Mouse (Mus musculus) MEL (cell line): ENCODE results near the gene Nrxn3. TPM values are rescaled to one million over a fixed set of nuclear protein-coding genes. Genes with fewer than 3 reads are reported as not detected.

Experiments used
- DNase-seq: peaks from one replicate; pipeline ENCODE4 v3.0.0; 2011; ENCODE audit warnings: low read depth, low spot score
- H3K27ac ChIP-seq: 2 replicates; pipeline ENCODE4 v1.5.1; 2012; ENCODE audit warnings: low read depth, mild to moderate bottlenecking, control low read depth, low read length, moderate library complexity; ENCODE audit not compliant: control insufficient read depth
- H3K27me3 ChIP-seq, 2 experiments: fragments of 150-350 bp in 1 of 2; sonication (generic) in 1 of 2; 2 replicates each; pipeline ENCODE4 v1.6.1; 2012; ENCODE audit warnings: low read length in 2 of 2, mild to moderate bottlenecking in 2 of 2, improper control_type of control experiment in 1 of 2, moderate library complexity in 1 of 2; ENCODE audit not compliant: insufficient read depth in 2 of 2, control insufficient read depth in 1 of 2
- H3K36me3 ChIP-seq, 2 experiments: 2 replicates each; pipeline ENCODE4 v1.6.1; 2012 to 2014; ENCODE audit warnings: low read length in 2 of 2, improper control_type of control experiment in 1 of 2, inconsistent platforms in 1 of 2, mild to moderate bottlenecking in 1 of 2; ENCODE audit not compliant: insufficient read depth in 2 of 2, control insufficient read depth in 1 of 2
- H3K4me1 ChIP-seq, 2 experiments: fragments of 150-350 bp in 1 of 2; sonication (generic) in 1 of 2; 2 replicates each; pipeline ENCODE4 v1.6.1; 2012; ENCODE audit warnings: low read length in 2 of 2, improper control_type of control experiment in 1 of 2, mild to moderate bottlenecking in 1 of 2; ENCODE audit not compliant: insufficient read depth in 2 of 2, control insufficient read depth in 1 of 2
- H3K4me3 ChIP-seq, 2 experiments: fragments of 150-350 bp in 1 of 2; sonication (generic) in 1 of 2; 2 replicates each; pipeline ENCODE4 v1.5.1; 2012; ENCODE audit warnings: low read depth in 2 of 2, low read length in 2 of 2, mild to moderate bottlenecking in 2 of 2, moderate library complexity in 2 of 2, control low read depth in 1 of 2, improper control_type of control experiment in 1 of 2; ENCODE audit not compliant: control insufficient read depth in 1 of 2, insufficient read depth in 1 of 2
- H3K79me2 ChIP-seq: 2 replicates; pipeline ENCODE4 v1.6.1; 2012; ENCODE audit warnings: mild to moderate bottlenecking, low read length, moderate library complexity; ENCODE audit not compliant: control insufficient read depth, poor library complexity, insufficient read depth
- H3K9ac ChIP-seq: 2 replicates; pipeline ENCODE4 v1.6.1; 2012; ENCODE audit warnings: low read depth, mild to moderate bottlenecking, control low read depth, low read length, moderate library complexity; ENCODE audit not compliant: control insufficient read depth, poor library complexity, severe bottlenecking
- H3K9me3 ChIP-seq: fragments of 150-350 bp; sonication (generic); replicated peaks from 2 replicates; pipeline ENCODE4 v1.6.1; 2012; ENCODE audit warnings: mild to moderate bottlenecking, low read length, improper control_type of control experiment, moderate library complexity; ENCODE audit not compliant: insufficient read depth
- BHLHE40 ChIP-seq: IDR thresholded peaks from 2 replicates; pipeline ENCODE4 v1.6.1; 2012; ENCODE audit warnings: low read depth, mild to moderate bottlenecking, inconsistent platforms, low read length, improper control_type of control experiment, borderline replicate concordance
- CHD1 ChIP-seq: IDR thresholded peaks from 2 replicates; pipeline ENCODE4 v1.6.1; 2012; ENCODE audit warnings: low read depth, mild to moderate bottlenecking, inconsistent platforms, low read length, improper control_type of control experiment
- CHD2 ChIP-seq: IDR thresholded peaks from 2 replicates; pipeline ENCODE4 v1.6.1; 2011; ENCODE audit warnings: low read length, improper control_type of control experiment
- CTCF ChIP-seq, 3 experiments: IDR thresholded peaks in 2 of 3; conservative IDR thresholded peaks in 1 of 3; 2 replicates each; pipeline ENCODE4 v1.5.1; 2011 to 2012; ENCODE audit warnings: low read length in 3 of 3, low read depth in 2 of 3, mild to moderate bottlenecking in 2 of 3, improper control_type of control experiment in 1 of 3, inconsistent platforms in 1 of 3, mixed read lengths in 1 of 3, moderate library complexity in 1 of 3; ENCODE audit not compliant: control insufficient read depth in 1 of 3, insufficient read depth in 1 of 3, poor library complexity in 1 of 3, severe bottlenecking in 1 of 3
- ELF1 ChIP-seq: IDR thresholded peaks from 2 replicates; pipeline ENCODE4 v1.6.1; 2014; ENCODE audit warnings: low read depth, mild to moderate bottlenecking, inconsistent platforms, low read length, improper control_type of control experiment, moderate library complexity
- ETS1 ChIP-seq: IDR thresholded peaks from 2 replicates; pipeline ENCODE4 v1.6.1; 2012; ENCODE audit warnings: low read depth, mild to moderate bottlenecking, inconsistent platforms, low read length, improper control_type of control experiment, moderate library complexity
- GABPA ChIP-seq: IDR thresholded peaks from 2 replicates; pipeline ENCODE4 v1.6.1; 2012; ENCODE audit warnings: low read depth, mild to moderate bottlenecking, inconsistent platforms, low read length, improper control_type of control experiment, moderate library complexity
- JUND ChIP-seq: IDR thresholded peaks from 2 replicates; pipeline ENCODE4 v1.6.1; 2011; ENCODE audit warnings: low read depth, mild to moderate bottlenecking, improper control_type of control experiment, low read length
- MAFK ChIP-seq: IDR thresholded peaks from 2 replicates; pipeline ENCODE4 v1.6.1; 2011; ENCODE audit warnings: low read depth, mild to moderate bottlenecking, low read length, improper control_type of control experiment, borderline replicate concordance
- MEF2A ChIP-seq: IDR thresholded peaks from 2 replicates; pipeline ENCODE4 v1.6.1; 2014; ENCODE audit warnings: low read depth, mild to moderate bottlenecking, inconsistent platforms, low read length, improper control_type of control experiment; ENCODE audit not compliant: poor library complexity, insufficient replicate concordance, severe bottlenecking; ENCODE audit errors: extremely low read depth
- MXI1 ChIP-seq: IDR thresholded peaks from 2 replicates; pipeline ENCODE4 v1.6.1; 2011; ENCODE audit warnings: mild to moderate bottlenecking, low read depth, low read length, improper control_type of control experiment
- MYC ChIP-seq: IDR thresholded peaks from 2 replicates; pipeline ENCODE4 v1.6.1; 2011; ENCODE audit warnings: low read depth, mild to moderate bottlenecking, low read length, improper control_type of control experiment, moderate library complexity
- NELFE ChIP-seq: IDR thresholded peaks from 2 replicates; pipeline ENCODE4 v1.6.1; 2011; ENCODE audit warnings: low read depth, low read length, improper control_type of control experiment
- NRF1 ChIP-seq: IDR thresholded peaks from 2 replicates; pipeline ENCODE4 v1.6.1; 2014; ENCODE audit warnings: low read depth, mild to moderate bottlenecking, inconsistent platforms, low read length, improper control_type of control experiment, moderate library complexity; ENCODE audit not compliant: poor library complexity, insufficient read depth, severe bottlenecking
- POLR2A ChIP-seq, 2 experiments: IDR thresholded peaks; 2 replicates each; pipeline ENCODE4 v1.6.1; 2011 to 2012; ENCODE audit warnings: low read length in 2 of 2, mild to moderate bottlenecking in 2 of 2, control low read depth in 1 of 2, improper control_type of control experiment in 1 of 2, low read depth in 1 of 2, moderate library complexity in 1 of 2; ENCODE audit not compliant: control insufficient read depth in 1 of 2, insufficient read depth in 1 of 2, poor library complexity in 1 of 2
- POLR2AphosphoS2 ChIP-seq: IDR thresholded peaks from 2 replicates; pipeline ENCODE4 v1.6.1; 2011; ENCODE audit warnings: low read length, improper control_type of control experiment
- POLR2AphosphoS5 ChIP-seq: IDR thresholded peaks from 2 replicates; pipeline ENCODE4 v1.6.1; 2012; ENCODE audit warnings: low read depth, borderline replicate concordance, mild to moderate bottlenecking, inconsistent platforms, low read length, moderate library complexity, mixed read lengths
- RCOR1 ChIP-seq: IDR thresholded peaks from 2 replicates; pipeline ENCODE4 v1.6.1; 2012; ENCODE audit warnings: low read depth, mild to moderate bottlenecking, inconsistent platforms, low read length, improper control_type of control experiment
- SIN3A ChIP-seq: IDR thresholded peaks from 2 replicates; pipeline ENCODE4 v1.6.1; 2012; ENCODE audit warnings: low read length, improper control_type of control experiment, inconsistent platforms
- SMC3 ChIP-seq: IDR thresholded peaks from 2 replicates; pipeline ENCODE4 v1.6.1; 2011; ENCODE audit warnings: low read depth, low read length, improper control_type of control experiment
- TCF12 ChIP-seq: IDR thresholded peaks from 2 replicates; pipeline ENCODE4 v1.6.1; 2014; ENCODE audit warnings: low read depth, mild to moderate bottlenecking, inconsistent platforms, low read length, improper control_type of control experiment, moderate library complexity
- UBTF ChIP-seq: IDR thresholded peaks from 2 replicates; pipeline ENCODE4 v1.6.1; 2012; ENCODE audit warnings: low read depth, mild to moderate bottlenecking, inconsistent platforms, low read length, improper control_type of control experiment, moderate library complexity, borderline replicate concordance; ENCODE audit not compliant: insufficient read depth
- USF2 ChIP-seq, 2 experiments: IDR thresholded peaks; 2 replicates each; pipeline ENCODE4 v1.6.1; 2011 to 2012; ENCODE audit warnings: improper control_type of control experiment in 2 of 2, low read length in 2 of 2, borderline replicate concordance in 1 of 2, inconsistent platforms in 1 of 2, low read depth in 1 of 2, mild to moderate bottlenecking in 1 of 2; ENCODE audit not compliant: insufficient read depth in 1 of 2
- ZKSCAN1 ChIP-seq: IDR thresholded peaks from 2 replicates; pipeline ENCODE4 v1.6.1; 2012; ENCODE audit warnings: low read depth, mild to moderate bottlenecking, inconsistent platforms, low read length, improper control_type of control experiment, moderate library complexity
- ZMIZ1 ChIP-seq: IDR thresholded peaks from 2 replicates; pipeline ENCODE4 v1.6.1; 2012; ENCODE audit warnings: low read depth, mild to moderate bottlenecking, inconsistent platforms, low read length, improper control_type of control experiment, moderate library complexity
- ZNF384 ChIP-seq: IDR thresholded peaks from 2 replicates; pipeline ENCODE4 v1.6.1; 2012; ENCODE audit warnings: low read depth, mild to moderate bottlenecking, inconsistent platforms, low read length, improper control_type of control experiment
- polyA plus RNA-seq, 2 experiments: library from polyadenylated mRNA; stranded (reverse) in 1 of 2; unstranded in 1 of 2; fragments of >175 nt in 1 of 2; fragments of >200 nt in 1 of 2; gene quantifications; 2 replicates each; pipeline versions ENCODE4 v1.2.1 to v1.2.4; 2012; ENCODE audit warnings: low replicate concordance in 2 of 2, low read depth in 1 of 2; ENCODE audit not compliant: insufficient read length in 2 of 2, insufficient read depth in 1 of 2, missing spikeins in 1 of 2
- total RNA-seq: library from RNA; depleted of rRNA; stranded (reverse); fragments of 300-350 nt; gene quantifications from 2 replicates; pipeline ENCODE4 v1.2.3, GENCODE M21; 2012

The Nrxn3 gene
- total and polyA plus RNA-seq, 3 experiments = not detected

GRCm38 (mm10) chr12:89888647-89889046 is 1166.0 kb downstream of the Nrxn3 start:
- no peak for TF ChIP-seq MEF2A
- no peak for TF ChIP-seq NELFE
- TF ChIP-seq ZKSCAN1 = no peak
- no peak for TF ChIP-seq MAFK
- TF ChIP-seq TCF12 = no peak
- TF ChIP-seq CHD2 = no peak
- TF ChIP-seq USF2 (IDR thresholded peaks at IDR 0.05; ENCODE audit: borderline replicate concordance in 1 of 2, insufficient read depth in 1 of 2, low read depth in 1 of 2, low read length in 2 of 2) = no peak
- no peak for TF ChIP-seq UBTF
- no peak for TF ChIP-seq SIN3A
- no peak for TF ChIP-seq ETS1
- no peak for TF ChIP-seq CTCF (IDR thresholded peaks at IDR 0.05 in 2 of 3, conservative IDR thresholded peaks at IDR 0.05 in 1 of 3; ENCODE audit: control insufficient read depth in 1 of 3, insufficient read depth in 1 of 3, low read depth in 2 of 3, low read length in 3 of 3, poor library complexity in 1 of 3, severe bottlenecking in 1 of 3)
- no peak for TF ChIP-seq ZMIZ1
- TF ChIP-seq MYC = no peak
- TF ChIP-seq CHD1 = no peak
- no peak for TF ChIP-seq BHLHE40
- TF ChIP-seq JUND = no peak
- TF ChIP-seq SMC3 = no peak
- H3K27me3 ChIP-seq = no peaks in the 10 kb centered on the region
- H3K9me3 ChIP-seq = no peaks in the 10 kb centered on the region
- no peak overlapping the region for H3K27ac ChIP-seq
- DNase-seq = no peak
- H3K9ac ChIP-seq = no peak overlapping the region
- no peaks in the 10 kb centered on the region for H3K36me3 ChIP-seq
- no peaks in the 10 kb centered on the region for H3K4me1 ChIP-seq
- no peak overlapping the region for H3K4me3 ChIP-seq
- no peaks in the 10 kb centered on the region for H3K79me2 ChIP-seq

GRCm38 (mm10) chr12:89896901-89897300 is 1174.2 kb downstream of the Nrxn3 start:
- TF ChIP-seq POLR2A (IDR thresholded peaks at IDR 0.05; ENCODE audit: control insufficient read depth in 1 of 2, insufficient read depth in 1 of 2, low read depth in 1 of 2, low read length in 2 of 2, poor library complexity in 1 of 2) (no peak), GABPA (no peak), ELF1 (no peak), ZNF384 (no peak), MYC (no peak), ZKSCAN1 (no peak), NELFE (no peak), UBTF (no peak), NRF1 (no peak), TCF12 (no peak), CHD1 (no peak), MXI1 (no peak), POLR2AphosphoS5 (no peak), POLR2AphosphoS2 (no peak), RCOR1 (no peak)
- H3K4me1 ChIP-seq = no peaks in the 10 kb centered on the region
- DNase-seq = no peak

More at GRCm38 (mm10) chr12:89896901-89897300, 1174.2 kb downstream of the Nrxn3 start:
- H3K36me3 ChIP-seq = no peaks in the 10 kb centered on the region
- H3K27ac ChIP-seq = no peak overlapping the region
- no peak overlapping the region for H3K9ac ChIP-seq
- H3K4me3 ChIP-seq = no peak overlapping the region
- H3K27me3 ChIP-seq = no peaks in the 10 kb centered on the region
- H3K79me2 ChIP-seq = no peaks in the 10 kb centered on the region
- no peaks in the 10 kb centered on the region for H3K9me3 ChIP-seq
